Mouse (Mus musculus): ENCODE results near the gene Riok2.
"Not testable (repeated sequence)": the region's sequence is repeated elsewhere in the genome, so short reads cannot be mapped to it uniquely, and the experiment has no call there.

- not testable (repeated sequence) for TF ChIP-seq EP300 (IDR thresholded peaks at IDR 0.05; ENCODE audit: insufficient read depth, low read depth, low read length); CTCF (IDR thresholded peaks at IDR 0.05)
Measured at GRCm38 (mm10) chr17:17345374-17346183, 28.5 kb upstream of the Riok2 start.
